Mouse (Mus musculus) retina, embryonic 14.5 days (tissue): ENCODE measurements at regions not wholly inside any gene's neighbourhood (a gene's known extent, or its start where the extent isn't known, plus 50 kb on each side); places are given as distances from the start of the nearest gene placed in this dataset.
"Not testable (repeated sequence)": the region's sequence is repeated elsewhere in the genome, so short reads cannot be mapped to it uniquely, and the experiment has no call there.

Experiments
- DNase-seq: peaks from one replicate; pipeline ENCODE4 v3.0.0-alpha.2; 2015; ENCODE audit warnings: low spot score

DNA sequence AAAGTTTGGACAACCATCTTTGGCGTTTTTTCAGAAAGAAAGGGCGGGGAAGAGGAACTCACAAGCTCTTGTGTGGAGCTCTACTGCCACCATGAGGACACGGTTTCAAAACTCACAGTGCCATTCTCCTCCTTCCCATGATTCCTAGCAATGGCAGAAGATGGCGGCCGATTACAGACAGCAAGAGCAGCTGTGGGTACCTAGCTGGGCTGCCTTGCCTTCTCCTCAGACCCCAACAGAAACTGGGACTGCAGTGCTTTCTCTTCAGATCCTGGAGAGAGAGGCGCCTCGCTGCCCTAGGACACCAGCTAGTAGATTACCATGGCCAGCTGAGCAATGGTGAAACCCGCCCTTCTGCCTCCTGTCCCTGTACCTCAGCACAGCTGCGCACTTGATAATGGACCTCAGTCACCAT lies 174.2 kb upstream of the Olfr1324 start:
- DNase-seq = peak; percentile 40

- peak; percentile 79 for DNase-seq
Observed at GRCm38 (mm10) chrX:50600262-50600661, 172.0 kb upstream of the Olfr1324 start.

GRCm38 (mm10) chrX:50599780-50600179 lies 171.5 kb upstream of the Olfr1324 start:
- DNase-seq = peak; percentile 73

DNA sequence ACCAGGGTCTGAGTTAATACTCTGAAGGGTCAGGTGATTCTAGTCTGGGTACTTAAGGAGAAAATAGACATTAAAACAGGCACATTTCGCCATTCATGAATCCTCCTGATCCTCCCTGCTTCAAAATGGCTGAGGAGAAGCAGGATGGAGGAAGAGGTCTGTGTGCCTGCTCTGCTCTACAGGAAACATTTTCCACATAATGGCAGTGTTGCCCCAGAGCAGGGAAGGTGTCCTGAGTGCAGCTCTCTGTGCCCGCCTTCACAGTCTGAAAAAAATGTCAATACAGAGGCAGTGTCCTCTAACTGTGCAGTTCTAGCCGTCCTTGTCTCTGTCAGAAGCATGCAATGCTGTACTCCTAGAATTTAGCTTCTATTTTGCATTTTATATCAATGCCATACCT lies 169.3 kb upstream of the Olfr1324 start:
- not testable (repeated sequence) for DNase-seq

DNA sequence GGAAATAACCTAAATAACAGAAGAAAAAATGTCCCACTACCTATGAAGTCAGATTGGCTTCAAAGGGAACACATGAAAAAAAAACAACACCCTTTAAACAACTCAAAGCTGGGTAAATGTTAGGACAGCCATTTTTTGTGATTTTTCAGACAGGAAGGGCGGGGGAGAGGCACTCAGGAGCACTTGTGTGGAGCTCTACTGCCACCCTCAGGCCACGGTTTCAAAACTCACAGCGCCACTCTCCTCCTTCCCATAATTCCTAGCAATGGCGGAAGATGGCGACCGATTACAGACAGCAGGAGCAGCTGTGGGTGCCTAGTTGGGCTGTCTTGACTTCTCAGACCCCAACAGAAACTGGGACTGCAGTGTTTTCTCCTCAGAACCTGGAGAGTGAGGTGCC lies 168.8 kb upstream of the Olfr1324 start:
- DNase-seq = peak; percentile 68

- DNase-seq = not testable (repeated sequence)
Observed at GRCm38 (mm10) chrX:50594976-50595375, 166.7 kb upstream of the Olfr1324 start.

DNA sequence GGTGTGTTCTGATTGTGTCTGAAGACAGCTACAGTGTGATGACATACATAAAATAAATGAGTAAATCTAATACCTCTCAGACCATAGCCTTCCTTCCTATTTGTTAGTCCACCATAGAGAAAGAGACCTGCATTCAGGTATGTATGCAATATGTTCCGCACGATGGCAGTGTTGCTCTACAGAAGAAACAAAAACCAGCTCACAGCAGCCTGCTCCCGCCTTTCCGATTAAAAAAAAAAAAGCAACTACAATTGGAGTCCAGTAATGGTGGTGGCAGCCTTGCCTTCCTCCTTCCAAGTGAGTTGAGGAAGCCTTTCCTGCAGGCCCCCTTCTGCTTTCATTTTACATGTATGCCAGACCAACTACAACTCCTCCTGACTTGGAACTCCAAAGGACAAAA lies 163.2 kb upstream of the Olfr1324 start:
- DNase-seq = peak; percentile 61

GRCm38 (mm10) chrX:50590673-50591341 lies 162.5 kb upstream of the Olfr1324 start:
- peak; percentile 72 for DNase-seq

GRCm38 (mm10) chrX:50588892-50589291 lies 160.6 kb upstream of the Olfr1324 start:
- no peak for DNase-seq

GRCm38 (mm10) chrX:50583741-50584580 lies 155.7 kb upstream of the Olfr1324 start:
- peak; percentile 71 for DNase-seq

- DNase-seq = peak; percentile 66
Observed at GRCm38 (mm10) chrX:50580200-50580599, 151.9 kb upstream of the Olfr1324 start.

- peak; percentile 71 for DNase-seq
Observed at GRCm38 (mm10) chrX:50576824-50577223, 148.5 kb upstream of the Olfr1324 start.

DNA sequence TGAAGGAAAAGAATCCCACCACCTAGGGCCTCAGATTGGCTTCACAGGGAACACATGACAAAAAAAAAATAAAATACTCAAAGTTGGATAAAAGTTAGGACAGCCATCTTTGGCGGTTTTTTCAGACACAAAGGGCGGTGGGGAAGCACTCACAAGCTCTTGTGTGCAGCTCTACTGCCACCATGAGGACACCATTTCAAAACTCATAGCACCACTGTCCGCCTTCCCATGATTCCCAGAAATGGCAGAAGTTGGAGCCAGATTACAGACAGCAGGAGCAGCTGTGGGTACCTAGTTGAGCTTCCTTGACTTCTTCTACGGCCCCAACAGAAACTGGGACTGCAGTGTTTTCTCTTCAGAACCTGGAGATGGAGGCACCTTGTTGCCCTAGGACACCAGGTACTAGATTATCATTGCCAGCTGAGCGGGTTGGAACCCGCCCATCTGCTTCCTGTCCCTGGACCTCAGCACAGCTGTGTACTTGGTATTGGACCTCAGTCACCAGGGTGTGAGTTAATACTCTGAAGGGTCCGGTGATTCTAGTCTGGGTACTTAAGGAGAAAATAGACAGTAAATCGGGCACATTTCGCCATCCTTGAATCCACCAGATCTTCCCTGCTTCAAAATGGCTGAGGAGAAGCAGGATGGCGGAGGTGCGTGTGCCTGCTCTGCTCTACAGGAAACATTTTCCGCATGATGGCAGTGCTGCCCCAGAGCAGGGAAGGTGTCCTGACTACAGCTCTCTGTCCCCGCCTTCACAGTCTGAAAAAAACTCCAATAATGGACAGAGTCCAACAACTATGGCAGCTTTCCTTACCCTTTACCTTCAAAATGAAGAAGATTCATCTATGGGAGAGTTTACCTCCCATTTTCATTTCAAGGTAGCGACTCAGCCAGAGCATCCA lies 144.1 kb upstream of the Olfr1324 start:
- peak; percentile 72 for DNase-seq

- peak; percentile 64 for DNase-seq
Observed at GRCm38 (mm10) chrX:50569087-50569486, 140.8 kb upstream of the Olfr1324 start.

DNA sequence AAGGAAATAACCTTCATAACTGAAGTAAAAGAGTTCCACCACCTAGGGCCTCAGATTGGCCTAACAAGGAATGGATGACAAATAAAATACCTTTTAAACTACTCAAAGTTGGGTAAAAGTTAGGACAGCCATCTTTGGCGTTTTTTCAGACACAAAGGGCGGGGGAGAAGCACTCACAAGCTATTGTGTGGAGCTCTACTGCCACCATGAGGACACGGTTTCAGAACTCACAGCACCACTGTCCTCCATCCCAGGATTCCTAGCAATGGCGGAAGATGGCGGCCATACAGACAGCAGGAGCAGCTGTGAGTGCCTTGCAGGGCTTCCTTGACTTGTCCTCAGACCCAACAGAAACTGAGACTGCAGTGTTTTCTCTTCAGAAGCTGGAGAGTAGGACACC lies 138.0 kb upstream of the Olfr1324 start:
- peak; percentile 72 for DNase-seq

DNA sequence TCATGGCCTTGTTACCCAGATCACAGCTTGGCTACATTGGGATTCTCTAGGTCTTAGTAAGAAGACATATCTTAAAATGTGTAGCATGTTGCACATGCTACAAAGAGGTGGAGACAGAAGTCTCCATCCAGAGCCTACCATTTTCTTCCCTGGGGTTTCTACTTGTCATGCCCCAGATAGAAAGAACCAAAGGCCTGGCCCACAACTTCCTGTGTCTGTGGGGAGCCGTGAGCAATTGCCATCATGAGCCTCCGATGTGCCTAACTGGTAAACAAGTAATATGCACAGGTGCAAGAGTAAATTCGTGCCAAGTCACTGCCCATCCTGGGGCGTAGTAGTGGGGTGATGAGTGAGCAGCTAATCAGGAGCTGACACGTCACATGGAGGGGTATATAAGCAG lies 136.7 kb upstream of the Olfr1324 start:
- DNase-seq = not testable (repeated sequence)

DNA sequence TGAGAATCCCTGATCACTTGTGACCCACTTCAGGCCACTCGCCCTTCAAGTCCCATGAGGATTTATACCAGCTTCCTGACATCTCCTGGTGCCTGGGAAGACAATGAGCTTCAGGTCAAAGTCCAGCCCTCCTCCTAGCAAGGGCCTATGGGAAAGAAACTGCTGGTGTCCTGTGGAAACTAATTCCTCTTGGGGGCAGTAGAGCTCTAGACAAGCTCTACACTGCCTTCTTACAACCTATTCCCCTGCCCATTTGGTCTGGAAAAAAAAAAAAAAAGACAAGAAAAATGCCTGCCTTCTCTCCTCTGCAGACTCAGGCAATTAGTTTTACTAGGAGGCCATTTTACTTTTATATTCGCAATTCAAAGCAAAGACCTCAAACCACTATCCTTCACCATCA lies 132.6 kb upstream of the Olfr1324 start:
- DNase-seq = peak; percentile 45

DNA sequence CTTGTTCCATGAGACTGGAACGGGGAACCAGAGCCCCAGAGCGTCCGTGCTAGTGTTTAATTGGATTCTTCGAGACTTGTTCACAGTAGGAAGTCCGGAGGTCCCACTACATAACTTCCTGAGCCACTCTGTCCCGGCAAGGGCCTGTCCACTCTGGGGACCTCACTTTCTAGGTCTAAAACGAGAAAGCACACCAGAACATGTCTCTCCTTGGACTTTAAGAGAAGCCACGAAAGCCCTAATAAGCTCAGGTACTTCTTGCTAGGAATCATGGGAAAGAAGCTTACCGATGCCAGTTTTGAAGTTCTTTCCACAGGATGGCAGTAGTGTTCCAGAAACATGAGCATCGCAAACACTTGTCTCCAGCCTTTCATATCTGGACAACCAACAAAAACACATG lies 122.0 kb upstream of the Olfr1324 start:
- peak; percentile 52 for DNase-seq

DNA sequence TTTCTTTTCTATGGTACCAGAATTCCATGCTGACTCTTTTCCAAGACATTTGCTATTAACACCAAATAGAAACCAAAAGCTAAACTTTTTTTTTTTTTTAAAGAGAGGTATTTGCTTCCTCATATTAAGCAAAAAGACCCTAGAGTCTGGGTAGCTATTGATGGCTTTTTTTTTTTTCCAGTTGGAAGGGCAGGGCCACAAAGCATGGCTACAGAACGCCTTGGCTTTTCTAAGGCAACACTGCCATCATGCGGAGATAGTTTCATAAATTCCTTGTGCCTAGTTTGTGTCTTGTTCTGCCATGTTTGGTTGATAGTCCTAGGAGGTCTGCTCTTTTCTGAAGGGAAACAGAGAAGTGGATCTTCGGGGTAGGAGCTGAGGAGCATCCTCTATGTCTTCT lies 121.4 kb upstream of the Olfr1324 start:
- peak; percentile 74 for DNase-seq

DNA sequence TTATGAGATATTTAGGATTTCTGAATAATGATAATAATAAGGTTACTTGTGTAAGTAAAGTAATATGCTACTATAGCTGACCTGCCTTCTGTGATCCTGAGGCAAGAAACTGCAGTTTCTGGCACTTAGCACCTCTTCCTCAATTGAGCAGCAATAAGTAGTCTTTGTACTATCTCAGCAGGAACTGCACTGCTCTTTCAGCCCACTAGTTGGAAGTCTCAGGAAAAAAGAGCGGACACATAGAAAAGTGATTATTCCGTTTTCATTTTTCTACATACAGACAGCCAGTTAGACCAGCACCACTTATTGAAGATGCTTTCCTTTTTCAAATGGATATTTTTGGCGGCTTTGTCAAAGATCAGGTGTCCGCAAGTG lies 109.5 kb upstream of the Olfr1324 start:
- DNase-seq = peak; percentile 16

DNA sequence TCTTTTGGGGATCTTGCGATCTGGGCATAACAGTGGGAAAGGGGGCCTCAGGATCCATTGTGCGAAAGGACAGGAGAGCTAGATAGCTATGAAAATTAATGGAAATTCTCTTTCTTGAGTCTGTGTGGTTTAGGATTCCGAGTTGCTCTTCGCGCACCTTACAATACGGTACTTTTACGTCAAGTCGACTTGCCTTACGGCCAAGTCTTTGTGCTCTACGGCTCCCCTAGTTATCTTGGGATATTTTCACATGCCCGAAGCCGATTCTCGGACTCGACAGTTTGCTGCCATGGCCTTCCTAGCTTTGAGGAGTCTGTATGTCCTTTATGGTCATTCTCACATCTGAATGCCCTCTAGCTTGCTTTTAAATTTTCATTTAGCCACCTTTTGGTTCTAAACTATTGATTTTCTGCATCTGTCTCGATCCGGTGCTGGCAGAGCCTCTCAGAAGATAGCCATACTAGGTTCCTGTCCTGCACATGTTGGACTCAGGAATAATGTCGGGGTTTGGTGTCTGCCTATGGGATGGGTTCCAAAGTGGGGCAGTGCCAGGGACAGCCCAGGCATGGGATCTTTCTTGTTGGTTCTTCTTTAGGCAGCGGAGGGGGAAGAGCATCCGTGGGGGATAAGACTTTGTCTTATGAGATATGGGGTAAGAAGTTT lies 109.0 kb upstream of the Olfr1324 start:
- peak; percentile 74 for DNase-seq

DNA sequence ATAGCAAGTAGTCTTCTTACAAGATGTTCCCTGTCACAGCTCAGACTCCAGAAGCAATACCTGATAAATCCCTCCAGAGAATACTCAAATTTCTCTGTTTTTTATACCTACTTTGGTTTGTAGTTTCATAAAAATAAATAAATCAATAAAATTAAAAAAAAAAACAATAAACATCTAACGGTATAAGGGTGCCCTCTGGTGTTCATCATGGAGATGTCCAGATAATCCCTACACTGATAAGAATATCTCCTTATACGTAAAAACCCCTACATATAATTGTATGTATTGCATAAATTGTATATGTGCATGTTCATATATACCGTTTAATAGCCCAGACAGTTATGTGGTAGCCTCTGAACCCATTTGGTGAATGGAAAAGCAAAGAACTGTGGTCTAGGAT lies 75.7 kb upstream of the Olfr1324 start:
- DNase-seq = peak; percentile 24
